Mouse (Mus musculus): ENCODE measurements around the gene Numa1. TPM values are rescaled to one million over a fixed set of nuclear protein-coding genes. Genes with fewer than 3 reads are reported as not detected.
"Not testable (repeated sequence)": the region's sequence is repeated elsewhere in the genome, so short reads cannot be mapped to it uniquely, and the experiment has no call there.

The Numa1 gene
- polyA plus RNA-seq, 1 experiment = 89.0 TPM

- Histone ChIP-seq H3K27ac (ENCODE audit: insufficient read depth, low read length) (peak overlapping the region; percentile 99), H3K4me1 (ENCODE audit: control insufficient read depth, insufficient read depth, low read length) (peaks cover 22% of the 10 kb centered on the region; the same call in 1 of the 2 replicates), H3K4me3 (replicated peaks; ENCODE audit: insufficient read depth, low read depth, low read length) (no peak overlapping the region), H3K27me3 (ENCODE audit: control insufficient read depth, insufficient read depth, low read length) (no peaks in the 10 kb centered on the region)
- TF ChIP-seq CTCF (IDR thresholded peaks at IDR 0.05; ENCODE audit: borderline replicate concordance, insufficient read depth, low read depth, low read length) (no peak), POLR2A (IDR thresholded peaks at IDR 0.05; ENCODE audit: borderline replicate concordance, insufficient read depth, low read length) (no peak)
- 19% methylated on average over 2 of the region's 2 CpGs for WGBS
- DNase-seq = peak; percentile 41 to 54
These were observed 4.4 kb downstream of the Numa1 start for GRCm38 (mm10) chr7:101938348-101938747.

DNA sequence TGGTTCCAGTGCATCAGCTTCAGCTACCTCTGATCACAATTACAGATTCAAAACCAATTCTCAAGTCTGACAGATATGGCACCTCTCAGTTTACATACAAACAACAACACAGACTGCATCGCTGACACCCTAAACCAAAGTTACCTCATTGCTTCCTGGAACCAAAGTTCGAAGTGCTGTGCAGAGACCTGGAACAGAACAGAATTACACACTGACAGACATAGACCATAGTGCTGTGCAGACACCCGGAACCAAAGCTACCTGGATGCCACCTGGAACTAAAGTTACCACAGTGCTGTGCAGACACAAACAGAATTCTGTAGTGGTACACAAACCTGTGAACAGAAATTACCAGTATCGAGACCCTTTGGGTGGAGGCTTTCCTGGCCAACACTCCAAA lies 5.8 kb downstream of the Numa1 start:
- WGBS = 88% methylated on average over 4 of the region's 4 CpGs
- no peak overlapping the region for H3K27ac ChIP-seq (ENCODE audit: insufficient read depth, low read length)

DNA sequence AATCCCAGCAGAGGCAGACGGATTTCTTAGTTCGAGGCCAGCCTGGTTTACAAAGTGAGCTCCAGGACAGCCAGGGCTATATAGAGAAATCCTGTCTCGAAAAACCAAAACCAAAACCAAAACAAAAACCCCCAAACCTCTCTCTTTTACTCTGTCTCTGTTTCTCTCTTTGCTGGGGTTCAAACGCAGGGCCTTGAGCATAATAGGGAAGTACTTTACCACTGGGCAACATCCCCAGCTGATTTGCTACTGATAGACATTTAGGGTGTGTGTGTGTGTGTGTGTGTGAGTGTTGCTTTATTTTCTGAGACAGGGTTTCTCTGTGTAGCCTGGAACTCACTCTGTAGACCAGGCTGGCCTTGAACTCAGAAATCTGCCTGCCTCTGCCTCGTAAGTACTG lies 15.1 kb downstream of the Numa1 start:
- DNase-seq = not testable (repeated sequence)
- 92% methylated on average over 5 of the region's 5 CpGs for WGBS

More for the DNA sequence above, 5.8 kb downstream of the Numa1 start:
- H3K4me1 ChIP-seq (ENCODE audit: control insufficient read depth, insufficient read depth, low read length) = peaks cover 22% of the 10 kb centered on the region; the same call in 1 of the 2 replicates
- no peaks in the 10 kb centered on the region for H3K27me3 ChIP-seq (ENCODE audit: control insufficient read depth, insufficient read depth, low read length)
- DNase-seq = no peak
- no peak overlapping the region for H3K4me3 ChIP-seq (replicated peaks; ENCODE audit: insufficient read depth, low read depth, low read length)
- no peak for TF ChIP-seq CTCF (IDR thresholded peaks at IDR 0.05; ENCODE audit: borderline replicate concordance, insufficient read depth, low read depth, low read length)
- TF ChIP-seq POLR2A (IDR thresholded peaks at IDR 0.05; ENCODE audit: borderline replicate concordance, insufficient read depth, low read length) = no peak

GRCm38 (mm10) chr7:101951648-101952047 lies 17.7 kb downstream of the Numa1 start:
- 64% methylated on average over 1 of the region's 1 CpGs for WGBS
- Histone ChIP-seq H3K27me3 (ENCODE audit: control insufficient read depth, insufficient read depth, low read length) (no peaks in the 10 kb centered on the region), H3K4me3 (replicated peaks; ENCODE audit: insufficient read depth, low read depth, low read length) (no peak overlapping the region), H3K27ac (ENCODE audit: insufficient read depth, low read length) (no peak overlapping the region), H3K4me1 (ENCODE audit: control insufficient read depth, insufficient read depth, low read length) (peaks cover 9% of the 10 kb centered on the region)
- no peak for DNase-seq
- no peak for TF ChIP-seq POLR2A (IDR thresholded peaks at IDR 0.05; ENCODE audit: borderline replicate concordance, insufficient read depth, low read length)
- no peak for TF ChIP-seq CTCF (IDR thresholded peaks at IDR 0.05; ENCODE audit: borderline replicate concordance, insufficient read depth, low read depth, low read length)

More for the DNA sequence above, 15.1 kb downstream of the Numa1 start:
- H3K27ac ChIP-seq (ENCODE audit: insufficient read depth, low read length); H3K27me3 ChIP-seq (ENCODE audit: control insufficient read depth, insufficient read depth, low read length); H3K4me1 ChIP-seq (ENCODE audit: control insufficient read depth, insufficient read depth, low read length); H3K4me3 ChIP-seq (replicated peaks; ENCODE audit: insufficient read depth, low read depth, low read length): not testable (repeated sequence)

DNA sequence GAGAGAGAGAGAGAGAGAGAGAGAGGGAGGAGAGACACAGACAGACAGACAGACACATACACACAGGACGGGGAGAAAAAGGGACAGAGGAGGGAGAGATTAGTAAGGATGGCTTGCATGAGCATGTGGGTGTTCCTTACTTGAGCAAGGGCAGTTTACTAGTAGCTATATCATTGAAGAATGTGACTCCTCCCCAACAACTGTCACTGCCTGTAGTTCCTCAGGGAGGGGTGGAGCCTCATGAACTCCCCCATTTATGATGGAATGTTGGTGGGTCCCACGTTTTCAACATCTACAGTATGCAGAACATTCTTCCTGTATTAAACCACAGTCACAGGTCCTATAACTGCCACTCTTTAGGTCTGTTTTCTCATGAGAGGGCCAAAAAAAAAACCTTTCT lies 18.2 kb downstream of the Numa1 start:
- no peaks in the 10 kb centered on the region for H3K27me3 ChIP-seq (ENCODE audit: control insufficient read depth, insufficient read depth, low read length)
- no peak overlapping the region for H3K4me3 ChIP-seq (replicated peaks; ENCODE audit: insufficient read depth, low read depth, low read length)
- TF ChIP-seq CTCF (IDR thresholded peaks at IDR 0.05; ENCODE audit: borderline replicate concordance, insufficient read depth, low read depth, low read length) (no peak), POLR2A (IDR thresholded peaks at IDR 0.05; ENCODE audit: borderline replicate concordance, insufficient read depth, low read length) (no peak)
- H3K4me1 ChIP-seq (ENCODE audit: control insufficient read depth, insufficient read depth, low read length) = peaks cover 9% of the 10 kb centered on the region
- no peak for DNase-seq
- no peak overlapping the region for H3K27ac ChIP-seq (ENCODE audit: insufficient read depth, low read length)
- WGBS = 66% methylated on average over 2 of the region's 2 CpGs

- H3K27ac ChIP-seq (ENCODE audit: insufficient read depth, low read length) = no peak overlapping the region
- H3K4me3 ChIP-seq (replicated peaks; ENCODE audit: insufficient read depth, low read depth, low read length) = no peak overlapping the region
- WGBS = 79% methylated on average over 2 of the region's 2 CpGs
- no peak for TF ChIP-seq CTCF (IDR thresholded peaks at IDR 0.05; ENCODE audit: borderline replicate concordance, insufficient read depth, low read depth, low read length)
- TF ChIP-seq POLR2A (IDR thresholded peaks at IDR 0.05; ENCODE audit: borderline replicate concordance, insufficient read depth, low read length) = no peak
- no peak for DNase-seq
- H3K4me1 ChIP-seq (ENCODE audit: control insufficient read depth, insufficient read depth, low read length) = peaks cover 9% of the 10 kb centered on the region
- no peaks in the 10 kb centered on the region for H3K27me3 ChIP-seq (ENCODE audit: control insufficient read depth, insufficient read depth, low read length)
These were observed 20.3 kb downstream of the Numa1 start for GRCm38 (mm10) chr7:101954163-101954562.

- TF ChIP-seq POLR2A (IDR thresholded peaks at IDR 0.05; ENCODE audit: borderline replicate concordance, insufficient read depth, low read length) = no peak
- no peak for TF ChIP-seq CTCF (IDR thresholded peaks at IDR 0.05; ENCODE audit: borderline replicate concordance, insufficient read depth, low read depth, low read length)
- no peak for DNase-seq
- Histone ChIP-seq H3K27ac (ENCODE audit: insufficient read depth, low read length) (no peak overlapping the region), H3K4me1 (ENCODE audit: control insufficient read depth, insufficient read depth, low read length) (peaks cover 9% of the 10 kb centered on the region), H3K27me3 (ENCODE audit: control insufficient read depth, insufficient read depth, low read length) (no peaks in the 10 kb centered on the region), H3K4me3 (replicated peaks; ENCODE audit: insufficient read depth, low read depth, low read length) (no peak overlapping the region)
- WGBS = 52% methylated on average over 2 of the region's 2 CpGs
These were observed 21.4 kb downstream of the Numa1 start for GRCm38 (mm10) chr7:101955276-101955675.

DNA sequence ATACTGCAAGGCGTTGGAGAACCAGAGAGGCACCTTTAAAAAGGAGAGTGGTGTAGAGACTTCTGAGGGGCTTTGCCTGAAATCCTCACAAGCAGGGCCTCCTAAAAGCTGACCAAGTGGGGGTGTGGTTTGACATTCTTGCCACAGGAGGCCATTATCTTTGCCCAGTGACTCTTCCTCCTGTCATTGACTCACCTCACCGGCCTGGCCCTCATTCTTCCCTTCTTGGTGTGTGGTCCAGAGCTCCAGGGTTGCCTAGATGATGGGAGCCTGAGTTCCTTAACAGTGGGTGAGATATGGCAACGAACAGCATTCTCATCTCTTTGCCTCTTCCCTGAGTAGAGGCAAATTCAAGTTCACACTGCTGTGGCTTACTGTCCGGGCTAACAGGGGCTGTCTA lies 22.0 kb downstream of the Numa1 start:
- DNase-seq = no peak
- Histone ChIP-seq H3K4me3 (replicated peaks; ENCODE audit: insufficient read depth, low read depth, low read length) (no peak overlapping the region), H3K4me1 (ENCODE audit: control insufficient read depth, insufficient read depth, low read length) (peaks cover 9% of the 10 kb centered on the region), H3K27ac (ENCODE audit: insufficient read depth, low read length) (peak overlapping the region; percentile 28; the same call in 1 of the 2 replicates), H3K27me3 (ENCODE audit: control insufficient read depth, insufficient read depth, low read length) (no peaks in the 10 kb centered on the region)
- TF ChIP-seq POLR2A (IDR thresholded peaks at IDR 0.05; ENCODE audit: borderline replicate concordance, insufficient read depth, low read length) (no peak), CTCF (IDR thresholded peaks at IDR 0.05; ENCODE audit: borderline replicate concordance, insufficient read depth, low read depth, low read length) (no peak)
- WGBS = 39% methylated on average over 4 of the region's 4 CpGs
